ENCODE assay signal across 25 mouse cellular contexts in genomic region chr17:11863017-11863416, GRCm38 (mm10).
"Had no signal": no experiment of that assay in that cellular context is flagged by ENCODE, and none has a peak within 500 bp of the region (broad histone marks: within the 10 kb centered on the region; RNA-seq: fewer than 3 reads in every experiment).

No protein-coding gene starts in this region.

- H3K36me3 ChIP-seq: heart, embryonic 13.5 days; heart, embryonic 15.5 days; hindbrain, embryonic 13.5 days; hindbrain, embryonic 15.5 days; kidney, embryonic 15.5 days; limb, embryonic 13.5 days; limb, embryonic 15.5 days; liver, embryonic 12.5 days had no signal

- H3K27ac ChIP-seq: gastrocnemius, adult 2 months; heart, adult 2 months; heart, embryonic 13.5 days; heart, embryonic 15.5 days; hindbrain, embryonic 13.5 days; hindbrain, embryonic 15.5 days; hindbrain, postnatal 0 days; kidney, embryonic 15.5 days; kidney, postnatal 0 days; limb, embryonic 13.5 days; limb, embryonic 15.5 days; liver, embryonic 12.5 days; liver, embryonic 14.5 days had no signal

- H3K4me3 ChIP-seq: gastrocnemius, adult 2 months; heart, adult 2 months; heart, embryonic 13.5 days; heart, embryonic 15.5 days; hindbrain, embryonic 13.5 days; hindbrain, embryonic 15.5 days; kidney, embryonic 15.5 days; limb, embryonic 13.5 days; limb, embryonic 15.5 days; liver, embryonic 12.5 days had no signal

- H3K4me1 ChIP-seq: heart, embryonic 13.5 days; heart, embryonic 15.5 days; hindbrain, embryonic 13.5 days; hindbrain, embryonic 15.5 days; limb, embryonic 13.5 days; limb, embryonic 15.5 days; liver, embryonic 12.5 days had no signal

- DNase-seq: gastrocnemius, adult 2 months; gastrocnemius, postnatal 10 days; gastrocnemius, postnatal 25 days; heart, adult 2 months; heart, postnatal 14 days; heart, postnatal 36 days; kidney, adult 11 months; kidney, adult 2 months; kidney, adult 9 months; kidney, postnatal 14 days; kidney, postnatal 36 days; layer of hippocampus, adult 9-11 months; layer of hippocampus, postnatal 36 days; left cerebral cortex, postnatal 4 days had no signal

- H3K27me3 ChIP-seq: heart, embryonic 13.5 days; heart, embryonic 15.5 days; hindbrain, embryonic 13.5 days; hindbrain, embryonic 15.5 days; kidney, embryonic 15.5 days; limb, embryonic 13.5 days; limb, embryonic 15.5 days; liver, embryonic 12.5 days had no signal

- H3K9me3 ChIP-seq: heart, embryonic 13.5 days; heart, embryonic 15.5 days; hindbrain, embryonic 13.5 days; hindbrain, embryonic 15.5 days; kidney, embryonic 15.5 days; limb, embryonic 13.5 days; limb, embryonic 15.5 days; liver, embryonic 12.5 days had no signal
